Mouse (Mus musculus): ENCODE results near the gene Ralgps1. TPM values are rescaled to one million over a fixed set of nuclear protein-coding genes. Genes with fewer than 3 reads are reported as not detected.

Gene Ralgps1
- total RNA-seq, 2 experiments from 2014 or later = 4.1 to 5.8 TPM

DNA sequence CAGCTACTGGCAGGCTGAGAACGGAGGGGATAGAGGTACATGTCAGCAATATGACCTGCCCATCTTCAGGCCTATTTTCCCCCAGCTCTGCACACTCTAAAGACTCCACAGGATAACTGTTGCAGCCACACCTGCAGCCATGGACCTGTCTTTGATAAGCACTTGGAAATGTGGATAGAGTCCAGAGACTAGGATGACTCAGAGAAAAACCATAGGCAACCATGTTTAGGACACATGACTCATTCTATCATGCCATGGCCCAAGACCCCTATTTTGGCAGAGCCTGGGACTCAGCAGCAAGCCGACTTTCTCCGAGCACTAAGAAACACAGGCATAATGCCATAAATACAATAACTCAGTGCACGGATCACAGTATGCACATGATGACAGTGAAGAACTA, 6.6 kb downstream of the Ralgps1 start:
- intact Hi-C loops (cut with DNase I) = no loop called here
- DNase-seq (ENCODE audit: low spot score) = no peak

DNA sequence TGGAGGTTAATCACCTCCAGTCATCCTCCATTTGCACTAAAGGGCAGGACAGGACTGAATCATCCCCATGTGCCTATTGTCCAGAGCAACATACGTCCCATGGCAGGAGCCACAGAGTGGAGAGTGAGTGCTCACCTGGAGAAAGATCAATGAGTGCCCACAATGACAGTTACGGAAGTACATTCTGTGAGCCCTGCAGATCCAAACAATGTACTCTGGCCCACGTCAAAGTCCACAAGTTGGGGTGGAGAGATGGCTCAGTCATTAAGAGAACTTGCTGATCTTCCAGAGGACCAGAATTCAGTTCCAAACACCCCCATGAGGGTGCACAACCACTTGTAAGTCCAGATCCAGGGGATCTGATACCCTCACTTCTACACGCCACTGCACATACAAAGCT, 7.4 kb downstream of the Ralgps1 start:
- intact Hi-C loops (cut with DNase I) = no loop called here
- no peak for DNase-seq (ENCODE audit: low spot score)

DNA sequence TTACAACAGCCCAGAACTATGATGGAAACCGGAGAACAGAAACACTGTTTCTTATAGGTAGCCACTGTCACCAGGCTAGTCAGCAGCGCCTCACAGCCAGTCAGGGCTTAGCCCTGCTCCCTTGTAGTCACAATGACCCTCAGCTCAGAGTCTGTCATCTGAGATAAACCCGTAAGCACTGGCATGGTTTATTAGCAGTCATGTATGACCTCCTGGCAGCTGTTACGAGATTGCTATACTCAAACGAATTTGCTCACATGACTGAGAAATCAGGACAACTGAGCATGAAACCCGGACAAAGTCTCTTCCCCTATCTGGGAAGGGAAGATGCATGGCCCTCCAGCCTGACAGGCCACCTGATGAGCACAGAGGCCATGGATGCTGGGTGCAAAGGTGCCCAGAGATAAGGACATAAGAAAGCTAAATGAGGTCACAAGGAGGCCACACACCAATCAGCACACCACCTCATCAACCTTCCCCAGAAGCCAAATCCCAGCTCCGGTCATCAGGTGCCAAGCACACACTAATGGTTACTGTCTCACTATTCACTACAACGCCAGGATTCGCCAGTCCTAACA, 10.1 kb downstream of the Ralgps1 start:
- intact Hi-C loops (cut with DNase I) = no loop called here
- no peak for DNase-seq (ENCODE audit: low spot score)

DNA sequence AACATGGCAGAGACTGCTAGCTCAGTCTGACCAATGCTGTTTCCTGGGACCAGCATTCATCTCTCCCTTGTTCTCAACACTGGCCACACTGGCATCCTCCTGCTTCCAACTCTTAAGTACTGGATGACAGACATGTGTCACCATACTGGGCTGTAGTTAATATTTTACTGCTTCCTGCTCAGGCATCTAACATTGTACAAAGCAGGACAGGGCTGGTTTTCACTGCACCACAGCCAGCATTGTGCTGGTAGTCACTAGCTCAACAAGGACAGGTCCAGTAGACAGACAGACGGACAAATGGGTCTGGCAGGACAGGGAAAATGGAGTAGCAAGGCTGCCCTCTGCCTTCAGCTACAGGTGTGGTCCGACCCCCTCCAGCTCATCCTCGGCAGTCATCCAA, 10.7 kb downstream of the Ralgps1 start:
- intact Hi-C loops (cut with DNase I) = no loop called here
- no peak for DNase-seq (ENCODE audit: low spot score)

DNA sequence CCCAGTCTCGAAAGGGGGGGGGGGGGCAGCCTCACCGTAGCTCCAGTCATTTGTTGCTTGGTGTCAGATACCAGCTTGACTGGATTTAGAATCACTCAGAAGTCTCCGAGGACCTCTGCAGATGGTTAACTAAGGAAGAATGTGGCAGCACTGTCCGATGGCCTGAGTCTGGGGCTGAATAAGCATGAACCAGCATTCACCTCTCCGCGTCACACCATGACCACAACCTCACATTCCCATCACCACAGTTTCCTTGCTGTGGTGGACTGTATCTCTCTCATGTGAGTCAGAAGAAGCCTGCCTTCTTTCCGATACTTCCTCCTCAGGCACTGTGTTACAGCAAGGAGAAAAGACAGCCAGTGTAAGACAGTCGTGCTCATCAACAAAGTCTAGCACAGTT, 12.1 kb downstream of the Ralgps1 start:
- intact Hi-C loops (cut with DNase I) = no loop called here
- DNase-seq (ENCODE audit: low spot score) = no peak

DNA sequence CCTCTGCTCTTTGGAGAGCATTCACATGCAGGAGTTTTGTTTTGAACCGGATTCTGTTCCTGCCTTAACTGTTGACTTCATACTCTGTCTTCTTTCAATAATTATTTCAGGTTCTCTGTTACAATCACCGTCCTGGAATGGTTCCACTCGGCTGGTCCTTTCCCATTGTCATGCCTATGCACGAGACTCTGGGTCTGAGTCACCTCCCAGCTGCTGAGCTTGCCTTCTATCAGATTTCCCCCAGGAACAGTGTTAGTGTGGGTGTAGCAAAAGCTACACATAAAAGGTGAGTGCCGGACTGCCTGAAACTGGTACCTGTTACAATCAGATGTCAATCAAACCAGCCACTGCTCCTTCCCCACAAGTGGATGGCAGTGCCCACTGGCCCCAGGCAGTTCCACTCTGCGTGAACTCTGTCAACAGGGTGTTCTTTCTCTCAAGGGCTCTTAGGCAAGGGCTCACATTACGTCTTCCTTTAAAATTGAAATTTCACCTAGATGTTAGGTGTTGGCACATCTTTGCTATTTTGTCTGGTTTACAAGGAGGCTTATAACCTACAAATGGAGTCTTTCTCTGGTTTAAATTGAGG, 13.9 kb downstream of the Ralgps1 start:
- DNase-seq (ENCODE audit: low spot score) = no peak
- intact Hi-C loops (cut with DNase I) = no loop called here

DNA sequence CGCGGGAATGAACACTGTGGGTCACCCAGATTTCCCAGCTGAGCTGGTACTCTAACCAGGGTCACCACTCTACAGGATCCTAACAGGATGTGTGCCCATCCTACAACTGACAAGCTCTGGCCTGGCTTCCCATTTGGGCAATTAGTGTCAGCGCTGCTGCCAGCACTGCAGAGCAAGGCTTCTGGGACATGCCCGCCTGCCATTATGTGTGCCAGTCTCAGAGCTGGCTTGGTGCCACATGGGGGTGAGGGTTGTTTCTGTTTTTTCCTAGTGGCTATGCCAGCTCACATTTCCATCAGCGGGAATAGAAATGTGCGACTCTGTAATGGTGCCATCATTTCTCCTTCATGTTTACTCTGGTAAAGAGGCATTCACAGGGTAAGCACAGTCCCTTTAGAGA, 15.7 kb downstream of the Ralgps1 start:
- DNase-seq (ENCODE audit: low spot score) = no peak
- intact Hi-C loops (cut with DNase I) = no loop called here

DNA sequence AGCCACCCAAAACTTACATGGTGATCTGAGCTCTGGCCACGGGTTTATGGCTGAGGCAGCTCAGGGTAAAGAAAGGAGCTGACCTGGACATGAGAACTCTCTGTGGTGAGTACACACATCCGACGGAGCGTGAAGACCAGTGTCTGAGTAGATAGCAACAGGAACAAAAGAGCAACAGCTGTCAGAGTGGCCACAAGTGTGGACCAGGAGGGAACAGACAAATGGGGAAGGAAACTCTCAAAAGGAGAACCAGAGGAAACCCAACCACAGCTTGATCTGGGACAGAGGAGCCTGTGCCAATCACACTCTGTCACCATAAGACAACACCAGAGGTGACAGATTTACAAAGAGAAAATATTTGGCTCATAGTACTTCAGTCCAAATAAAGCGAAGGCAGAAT, 17.9 kb downstream of the Ralgps1 start:
- no peak for DNase-seq (ENCODE audit: low spot score)
- intact Hi-C loops (cut with DNase I) = no loop called here

DNA sequence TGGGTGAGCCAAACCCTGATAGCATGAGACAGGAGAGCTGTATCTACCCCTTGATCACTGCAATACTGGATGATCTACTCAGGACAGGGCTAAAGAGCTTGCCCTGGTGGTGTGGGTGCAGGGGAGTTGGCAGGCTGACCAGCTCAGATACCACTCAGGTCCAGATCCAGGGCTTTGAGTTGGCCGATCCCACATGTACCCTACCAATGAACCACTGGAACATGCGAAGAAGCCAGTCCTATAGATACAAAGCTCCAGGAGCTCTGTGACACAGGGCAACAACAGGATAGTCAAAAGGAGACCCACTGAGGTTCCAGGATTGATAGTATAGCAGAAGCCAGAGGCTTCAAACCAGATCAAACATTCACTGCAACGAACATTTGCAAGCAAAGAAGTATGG, 19.8 kb downstream of the Ralgps1 start:
- intact Hi-C loops (cut with DNase I) = no loop called here
- no peak for DNase-seq (ENCODE audit: low spot score)

DNA sequence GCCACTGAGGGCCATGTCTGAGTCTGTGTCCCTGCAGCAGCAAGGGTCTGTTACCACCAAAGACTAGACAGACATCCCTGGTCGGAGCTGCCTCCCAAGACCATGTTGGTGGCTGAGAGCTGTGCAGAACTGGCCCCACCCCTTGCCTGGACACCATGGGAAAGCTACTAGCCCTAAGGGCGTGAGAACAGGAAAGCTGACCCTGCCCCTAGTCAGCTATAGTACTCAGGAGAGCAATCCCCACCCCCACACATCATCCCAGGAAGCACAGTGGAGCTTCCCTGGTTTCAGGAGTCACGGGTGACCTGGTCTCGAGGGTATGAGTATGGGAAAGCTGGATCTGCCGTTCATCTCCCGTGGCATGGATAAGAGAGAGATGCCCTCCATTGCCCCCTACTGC, 20.4 kb downstream of the Ralgps1 start:
- DNase-seq (ENCODE audit: low spot score) = no peak
- intact Hi-C loops (cut with DNase I) = no loop called here

DNA sequence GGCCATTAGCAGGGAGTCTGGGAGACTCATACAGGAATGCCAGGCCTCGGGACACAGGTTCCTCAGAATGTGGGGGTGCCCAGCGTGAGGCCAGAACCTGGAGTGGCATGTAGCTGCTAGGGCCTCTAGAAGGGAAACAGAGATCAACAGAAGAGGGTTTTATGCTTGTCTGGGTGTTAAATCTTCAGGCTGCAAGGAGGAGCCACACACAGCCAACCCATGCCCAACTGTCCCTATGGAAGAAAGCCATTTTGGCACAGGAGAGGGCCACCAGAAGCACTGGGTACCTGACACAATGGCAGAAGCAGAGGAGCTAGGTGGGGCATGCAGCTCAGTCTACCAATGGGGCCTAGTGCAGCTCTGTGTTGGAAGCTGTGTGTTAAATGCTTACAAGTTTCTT, 21.7 kb downstream of the Ralgps1 start:
- DNase-seq (ENCODE audit: low spot score) = no peak
- intact Hi-C loops (cut with DNase I) = loop anchor here (1.0 to 5.0 kb wide), 4 partner anchors 67 to 357 kb away; no protein-coding TSS in a partner anchor

DNA sequence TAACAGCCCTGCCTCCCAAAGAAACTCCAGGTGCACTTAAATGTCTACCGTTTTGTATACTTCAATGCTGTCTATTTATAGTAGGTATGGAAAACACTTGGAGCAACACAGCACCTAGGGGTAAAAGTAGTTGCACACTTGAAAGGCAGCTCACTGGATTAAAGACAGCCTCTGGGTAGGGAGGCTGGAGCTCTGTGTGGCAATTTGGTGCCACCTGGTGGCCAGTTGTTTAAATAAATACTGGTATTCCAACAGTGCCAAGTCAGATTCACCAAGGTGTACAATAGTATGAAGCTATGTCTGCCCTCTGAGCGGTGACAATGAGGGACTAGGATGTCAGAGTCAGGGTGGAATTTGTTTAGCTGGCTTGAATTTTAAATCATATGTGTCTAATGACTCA, 22.2 kb downstream of the Ralgps1 start:
- intact Hi-C loops (cut with DNase I) = loop anchor here (1.0 to 5.0 kb wide), 4 partner anchors 67 to 357 kb away; no protein-coding TSS in a partner anchor
- DNase-seq (ENCODE audit: low spot score) = peak; percentile 40

- DNase-seq (ENCODE audit: low spot score) = no peak
- intact Hi-C loops (cut with DNase I) = loop anchor here (2.0 to 5.0 kb wide), 3 partner anchors 66 to 356 kb away; no protein-coding TSS in a partner anchor
Observed at GRCm38 (mm10) chr2:33348260-33348659, 23.0 kb downstream of the Ralgps1 start.

- intact Hi-C loops (cut with DNase I) = loop anchor here (2.0 to 5.0 kb wide), 3 partner anchors 65 to 355 kb away; no protein-coding TSS in a partner anchor
- no peak for DNase-seq (ENCODE audit: low spot score)
Observed at GRCm38 (mm10) chr2:33347607-33348006, 23.7 kb downstream of the Ralgps1 start.

DNA sequence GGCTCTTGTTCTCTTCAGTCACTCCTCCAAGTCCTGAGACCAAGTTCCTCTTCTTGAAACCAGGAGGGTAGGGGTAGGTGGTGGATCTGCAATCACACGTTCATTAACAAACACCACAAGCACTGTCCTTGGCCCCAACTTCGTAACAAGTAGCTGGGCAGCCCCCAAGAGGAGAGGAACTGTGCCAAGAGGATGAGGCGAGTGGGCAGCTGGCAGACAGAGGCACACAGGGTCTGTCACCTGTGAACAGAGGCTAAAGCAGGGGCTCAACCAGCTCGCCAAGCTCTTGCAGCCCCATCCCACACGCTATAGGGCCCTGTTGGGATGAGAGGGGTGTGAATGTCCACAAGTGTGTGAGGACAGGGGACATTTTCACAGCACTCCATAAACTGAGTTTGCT, 24.5 kb downstream of the Ralgps1 start:
- intact Hi-C loops (cut with DNase I) = loop anchor here (5.0 kb wide), 2 partner anchors 64 to 354 kb away; no protein-coding TSS in a partner anchor
- no peak for DNase-seq (ENCODE audit: low spot score)

DNA sequence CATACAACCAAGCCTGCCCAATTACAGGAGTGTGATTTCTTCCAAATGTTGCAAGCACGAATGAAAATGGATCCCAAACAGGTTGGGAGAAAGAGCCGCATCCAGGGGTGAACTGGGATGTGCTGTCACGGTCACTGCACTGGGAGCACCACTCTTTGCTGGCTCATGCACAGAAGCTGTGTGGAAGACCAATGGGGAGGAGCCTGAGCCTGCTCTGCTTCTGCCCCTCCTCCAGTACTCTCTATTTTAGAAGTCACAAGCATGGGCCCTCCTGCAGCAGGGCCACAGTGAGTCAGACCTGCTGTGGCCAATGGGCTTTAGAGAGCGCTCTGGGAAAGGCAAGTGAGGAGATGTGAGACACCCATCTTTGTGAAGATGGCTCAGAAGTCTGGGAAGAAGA, 25.3 kb downstream of the Ralgps1 start:
- intact Hi-C loops (cut with DNase I) = loop anchor here (5.0 kb wide), 2 partner anchors 64 to 354 kb away; no protein-coding TSS in a partner anchor
- DNase-seq (ENCODE audit: low spot score) = peak; percentile 19

DNA sequence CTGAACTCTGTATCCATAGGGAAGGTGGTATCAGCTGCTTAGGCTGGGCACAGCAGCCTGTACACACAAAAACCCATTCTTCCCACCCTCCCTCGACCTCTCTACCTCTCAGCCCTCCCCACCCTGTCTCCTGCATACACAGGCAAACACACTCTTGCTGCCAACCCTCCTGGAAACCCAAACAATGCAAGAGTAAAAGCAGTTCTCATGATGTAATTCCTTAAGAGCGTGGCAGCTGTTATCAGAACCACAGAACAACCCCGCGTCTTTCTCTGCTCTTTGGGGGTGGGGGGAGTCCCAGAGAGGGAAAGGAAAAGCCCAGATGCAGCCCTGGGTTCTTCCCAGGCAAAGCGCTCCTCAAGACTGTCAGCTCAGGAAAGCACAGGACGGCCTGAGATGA, 25.8 kb downstream of the Ralgps1 start:
- DNase-seq (ENCODE audit: low spot score) = no peak
- intact Hi-C loops (cut with DNase I) = loop anchor here (5.0 kb wide), 2 partner anchors 63 to 353 kb away; no protein-coding TSS in a partner anchor

GRCm38 (mm10) chr2:33343413-33343812, 27.9 kb downstream of the Ralgps1 start:
- DNase-seq (ENCODE audit: low spot score) = no peak
- intact Hi-C loops (cut with DNase I) = no loop called here

DNA sequence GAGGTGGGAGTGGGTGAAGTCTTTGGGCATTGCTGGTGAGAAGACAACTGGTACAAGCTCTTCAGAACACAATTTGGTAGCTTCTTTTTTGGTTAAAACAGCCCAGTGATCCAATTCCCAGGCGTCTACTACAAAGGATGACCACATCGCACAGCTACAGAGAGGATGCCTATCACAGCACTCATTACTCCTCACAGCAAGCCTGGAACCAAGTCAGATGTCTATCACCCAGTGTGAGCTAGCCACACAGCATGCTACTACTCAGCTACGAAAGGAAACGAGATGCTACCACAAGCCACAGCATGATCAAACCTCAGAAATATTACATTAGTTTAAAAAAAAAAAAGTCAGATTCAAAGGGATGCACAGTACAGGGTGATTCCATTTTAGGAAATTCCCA, 29.1 kb downstream of the Ralgps1 start:
- intact Hi-C loops (cut with DNase I) = no loop called here
- no peak for DNase-seq (ENCODE audit: low spot score)

DNA sequence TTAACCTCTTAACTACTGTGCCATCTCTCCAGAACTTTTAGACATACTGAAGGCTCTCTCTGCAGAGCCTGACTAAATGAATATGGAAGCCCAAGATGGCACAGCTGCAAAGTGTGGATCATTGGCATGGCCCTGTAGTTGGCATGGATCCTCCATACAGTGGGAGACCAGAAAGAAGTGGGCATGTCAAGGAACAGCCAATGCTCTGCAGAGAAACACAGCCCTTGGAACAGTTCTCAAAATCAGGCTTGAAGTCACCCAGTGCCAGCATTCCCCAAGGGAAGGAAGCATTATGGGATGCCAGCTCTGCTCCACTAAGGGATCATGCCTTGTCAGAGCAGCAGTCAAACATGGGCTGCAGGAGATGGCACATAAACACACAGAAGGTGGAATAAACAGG, 35.5 kb downstream of the Ralgps1 start:
- intact Hi-C loops (cut with DNase I) = no loop called here
- DNase-seq (ENCODE audit: low spot score) = no peak

DNA sequence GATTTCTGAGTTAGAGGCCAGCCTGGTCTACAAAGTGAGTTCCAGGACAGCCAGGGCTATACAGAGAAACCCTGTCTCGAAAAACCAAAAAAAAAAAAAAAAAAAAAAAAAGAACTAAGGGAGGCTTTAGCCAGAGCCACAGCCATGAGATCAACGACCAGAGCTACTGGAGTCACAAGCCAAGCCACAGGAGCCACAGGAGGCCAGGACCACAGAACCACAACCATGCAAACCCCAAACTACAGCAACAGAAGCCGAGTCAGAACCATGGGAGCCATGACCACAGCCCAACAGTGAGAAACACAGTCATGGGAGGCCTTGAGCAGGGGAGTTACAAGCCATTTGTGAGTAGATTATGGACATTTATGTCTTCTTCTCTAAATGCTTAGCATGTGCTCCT, 41.7 kb downstream of the Ralgps1 start:
- intact Hi-C loops (cut with DNase I) = no loop called here
- no peak for DNase-seq (ENCODE audit: low spot score)

GRCm38 (mm10) chr2:33328941-33329340, 42.3 kb downstream of the Ralgps1 start:
- intact Hi-C loops (cut with DNase I) = no loop called here
- DNase-seq (ENCODE audit: low spot score) = no peak

Measured in heart, postnatal 25 days (tissue).